Comparison of ENCODE assay signal across 8 mouse cellular contexts in the genomic region with DNA sequence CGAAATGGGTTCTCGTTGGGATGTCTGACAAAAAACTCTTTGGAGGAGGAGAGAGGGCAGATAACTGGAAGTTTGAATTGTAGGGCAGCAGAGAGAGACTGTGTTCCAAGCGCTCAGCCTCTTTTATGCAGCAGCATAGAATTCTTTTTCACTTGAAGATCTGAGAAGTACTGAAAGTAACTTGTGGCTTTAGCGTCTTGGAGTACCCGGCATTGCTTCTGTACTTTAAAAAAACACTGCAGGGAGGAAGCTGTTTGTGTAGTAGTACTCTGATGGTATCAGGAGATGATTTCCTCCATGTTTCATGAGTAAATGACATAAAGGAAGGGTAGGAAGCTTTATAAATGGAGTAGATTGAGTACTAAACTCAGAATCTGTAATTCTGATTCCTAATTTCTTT. TPM values are rescaled to one million over a fixed set of nuclear protein-coding genes. Genes with fewer than 3 reads are reported as not detected.
DNase-seq lines count a peak whose midpoint lies in the region; ATAC-seq and TF ChIP-seq lines count a peak whose summit lies in the region.

No protein-coding gene starts in this region.

- no peaks in the 10 kb centered on the region for H3K36me3 ChIP-seq in intestine, embryonic 15.5 days
- no peaks in the 10 kb centered on the region for H3K36me3 ChIP-seq in neural tube, embryonic 14.5 days (ENCODE audit: control insufficient read depth, insufficient read depth, low read length)

- no peak for DNase-seq in lung, adult 2 months
- DNase-seq in lung, postnatal 25 days (ENCODE audit: low spot score): no peak
- DNase-seq in MN1 (ENCODE audit: low spot score): no peak
- DNase-seq in right cerebral cortex, postnatal 36 days (ENCODE audit: low spot score in 2 of 2): no peak
- DNase-seq in adrenal gland, postnatal 10 days: no peak

- peak overlapping the region; percentile 97 for H3K4me3 ChIP-seq in lung, adult 2 months (replicated peaks; ENCODE audit: extremely low read depth, low read depth, low read length)
- peak overlapping the region; percentile 91 for H3K4me3 ChIP-seq in cortical plate, adult 2 months (ENCODE audit: insufficient read depth, low read length)
- peak overlapping the region; percentile 99 for H3K4me3 ChIP-seq in intestine, embryonic 15.5 days (replicated peaks)
- H3K4me3 ChIP-seq in neural tube, embryonic 14.5 days (ENCODE audit: low read depth, low read length): peak overlapping the region; percentile 99

- H3K9me3 ChIP-seq in intestine, embryonic 15.5 days: no peaks in the 10 kb centered on the region
- H3K9me3 ChIP-seq in neural tube, embryonic 14.5 days (ENCODE audit: control insufficient read depth, low read length): no peaks in the 10 kb centered on the region

- H3K4me2 ChIP-seq in intestine, embryonic 15.5 days (replicated peaks): peak overlapping the region; percentile 79
- H3K4me2 ChIP-seq in neural tube, embryonic 14.5 days (ENCODE audit: low read depth, low read length): peak overlapping the region; percentile 94

- no peak for TF ChIP-seq POLR2A in lung, adult 2 months (IDR thresholded peaks at IDR 0.05; ENCODE audit: borderline replicate concordance, extremely low read depth, low read depth, low read length)
- no peak for TF ChIP-seq POLR2A in cortical plate, adult 2 months (IDR thresholded peaks at IDR 0.05; ENCODE audit: extremely low read depth, insufficient read depth, low read length)

- WGBS in lung, adult 2 months: 0% methylated on average over 5 of the region's 5 CpGs
- 2% methylated on average over 5 of the region's 5 CpGs for WGBS in intestine, embryonic 15.5 days
- 7% methylated on average over 5 of the region's 5 CpGs for WGBS in neural tube, embryonic 14.5 days

- no peak overlapping the region for H3K27ac ChIP-seq in cortical plate, adult 2 months (ENCODE audit: insufficient read depth, low read length)
- H3K27ac ChIP-seq in intestine, embryonic 15.5 days: no peak overlapping the region
- no peak overlapping the region for H3K27ac ChIP-seq in neural tube, embryonic 14.5 days (ENCODE audit: low read depth, low read length)

- H3K9ac ChIP-seq in intestine, embryonic 15.5 days: peak overlapping the region; percentile 99
- peak overlapping the region; percentile 95 for H3K9ac ChIP-seq in neural tube, embryonic 14.5 days (replicated peaks; ENCODE audit: low read depth, low read length)

- no peaks in the 10 kb centered on the region for H3K27me3 ChIP-seq in intestine, embryonic 15.5 days (replicated peaks)
- H3K27me3 ChIP-seq in neural tube, embryonic 14.5 days (ENCODE audit: control insufficient read depth, insufficient read depth, low read length): no peaks in the 10 kb centered on the region; the same call in 1 of the 2 replicates

- ATAC-seq in intestine, embryonic 15.5 days: no peak
- no peak for ATAC-seq in neural tube, embryonic 14.5 days (ENCODE audit: low read depth)

- H3K4me1 ChIP-seq in lung, adult 2 months (ENCODE audit: control insufficient read depth, insufficient read depth, low read length): peaks cover 6% of the 10 kb centered on the region; the same call in 1 of the 2 replicates
- no peaks in the 10 kb centered on the region for H3K4me1 ChIP-seq in cortical plate, adult 2 months (ENCODE audit: control insufficient read depth, insufficient read depth, low read length)
- H3K4me1 ChIP-seq in intestine, embryonic 15.5 days (replicated peaks): 0 out of 2 replicates have a peak, but pooled peaks cover 2% of the 10 kb centered on the region
- H3K4me1 ChIP-seq in neural tube, embryonic 14.5 days (ENCODE audit: control insufficient read depth, insufficient read depth, low read length): peaks cover 11% of the 10 kb centered on the region

- no peak for TF ChIP-seq CTCF in lung, adult 2 months (IDR thresholded peaks at IDR 0.05; ENCODE audit: insufficient read depth, low read length)
- TF ChIP-seq CTCF in cortical plate, adult 2 months (IDR thresholded peaks at IDR 0.05; ENCODE audit: extremely low read depth, insufficient read depth, low read length): no peak

RNA-seq across cellular contexts. Expression of gene Rtf1, which starts 1.0 kb away (rescaled TPM):
- 6.7 and 10.3 TPM in 2 replicates for polyA plus RNA-seq in lung, adult 2 months (2012; rRNA removed)
- polyA plus RNA-seq in cortical plate, adult 2 months (2012; rRNA removed): 38.5 and 39.7 TPM in 2 replicates
- polyA plus RNA-seq in intestine, embryonic 15.5 days (2015; fragmentation: Nextera tagmentation; extraction: Ambion mirVana): 30.5 and 34.8 TPM in 2 replicates
- 41.3 and 48.9 TPM in 2 replicates for polyA plus RNA-seq in neural tube, embryonic 14.5 days (2014; fragmentation: Nextera tagmentation; extraction: Ambion mirVana)
- 10 to 100 TPM; 23.1 to 27.0 TPM for total RNA-seq in adrenal gland, postnatal 10 days (2021)

RNA-seq across cellular contexts. Expression of gene Ndufaf1, which starts 13.2 kb away (rescaled TPM):
- polyA plus RNA-seq in lung, adult 2 months (2012; rRNA removed): 1.7 and 4.6 TPM in 2 replicates
- 21.0 and 21.5 TPM in 2 replicates for polyA plus RNA-seq in cortical plate, adult 2 months (2012; rRNA removed)
- 50.0 and 51.6 TPM in 2 replicates for polyA plus RNA-seq in intestine, embryonic 15.5 days (2015; fragmentation: Nextera tagmentation; extraction: Ambion mirVana)
- polyA plus RNA-seq in neural tube, embryonic 14.5 days (2014; fragmentation: Nextera tagmentation; extraction: Ambion mirVana): 39.9 and 40.8 TPM in 2 replicates
- 10 to 100 TPM; 48.7 to 60.7 TPM for total RNA-seq in adrenal gland, postnatal 10 days (2021)

RNA-seq across cellular contexts. Expression of gene Oip5, which starts 57.6 kb away (rescaled TPM):
- polyA plus RNA-seq in lung, adult 2 months (2012; rRNA removed): 0.81 and 1.3 TPM in 2 replicates
- polyA plus RNA-seq in cortical plate, adult 2 months (2012; rRNA removed): 1.1 and 1.4 TPM in 2 replicates
- polyA plus RNA-seq in intestine, embryonic 15.5 days (2015; fragmentation: Nextera tagmentation; extraction: Ambion mirVana): 21.0 and 22.8 TPM in 2 replicates
- 2.7 and 4.0 TPM in 2 replicates for polyA plus RNA-seq in neural tube, embryonic 14.5 days (2014; fragmentation: Nextera tagmentation; extraction: Ambion mirVana)
- 1 to 10 TPM; 5.8 to 6.1 TPM for total RNA-seq in adrenal gland, postnatal 10 days (2021)

RNA-seq across cellular contexts. Expression of gene Nusap1, which starts 57.7 kb away (rescaled TPM):
- 0.10 and 0.49 TPM in 2 replicates for polyA plus RNA-seq in lung, adult 2 months (2012; rRNA removed)
- polyA plus RNA-seq in cortical plate, adult 2 months (2012; rRNA removed): 0.30 and 0.61 TPM in 2 replicates
- 56.6 and 65.4 TPM in 2 replicates for polyA plus RNA-seq in intestine, embryonic 15.5 days (2015; fragmentation: Nextera tagmentation; extraction: Ambion mirVana)
- polyA plus RNA-seq in neural tube, embryonic 14.5 days (2014; fragmentation: Nextera tagmentation; extraction: Ambion mirVana): 5.6 and 8.5 TPM in 2 replicates
- 10 to 100 TPM; 13.2 to 14.5 TPM for total RNA-seq in adrenal gland, postnatal 10 days (2021)
